Mouse (Mus musculus): ENCODE data around the gene Noxo1.
A peak's percentile ranks its signal among the peaks of the same experiment; 100 is the strongest.

DNA sequence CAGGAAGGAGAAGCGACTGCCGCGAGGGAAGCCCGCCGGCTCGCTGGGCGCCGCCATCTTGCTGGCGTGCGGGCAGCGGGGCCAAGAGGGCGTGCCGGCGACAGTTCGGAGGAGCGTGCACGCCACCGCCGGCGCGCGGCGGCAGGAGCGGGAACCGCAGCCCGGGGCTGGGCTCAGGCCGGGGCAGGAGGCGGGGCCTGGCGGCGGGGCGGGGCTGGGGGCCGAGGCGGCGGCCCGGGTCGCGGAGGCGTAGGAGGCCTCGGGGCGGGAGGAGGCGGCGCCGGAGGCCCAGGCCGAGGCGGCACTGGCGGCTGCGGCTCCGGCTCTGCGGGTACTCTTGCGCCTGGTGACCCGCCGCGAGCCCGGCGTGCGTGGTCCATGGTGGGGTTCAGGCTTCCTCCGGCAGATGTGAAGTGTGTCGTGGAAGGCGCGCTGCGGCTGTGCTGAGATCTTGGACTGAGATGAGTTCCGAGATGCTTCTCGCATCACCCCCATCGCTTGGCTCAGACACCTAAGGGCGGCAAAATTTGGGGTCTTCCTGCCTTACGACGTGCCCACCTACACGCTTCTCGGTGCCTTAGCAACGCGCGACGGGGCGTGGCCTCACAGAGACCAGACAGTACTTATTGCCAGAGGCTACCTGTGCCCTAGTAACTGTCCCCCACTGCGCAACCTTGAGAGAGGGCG lies at the start of gene Noxo1, which contains the start of gene Gfer:
- TF ChIP-seq CTCF (IDR thresholded peaks at IDR 0.05; ENCODE audit: extremely low read depth, insufficient read depth, low read length) (no peak), POLR2A (IDR thresholded peaks at IDR 0.05; ENCODE audit: extremely low read depth, insufficient read depth, low read length) (0 out of 2 replicates have a peak, but pooled peaks have one; percentile 16)
